Mouse (Mus musculus) ES-CJ7 (cell line): ENCODE data around the gene Agap2.

Experiments used
- DNase-seq: peaks from one replicate; pipeline ENCODE4 v3.0.0; 2011; ENCODE audit warnings: low read depth, low spot score

The Agap2 gene

DNA sequence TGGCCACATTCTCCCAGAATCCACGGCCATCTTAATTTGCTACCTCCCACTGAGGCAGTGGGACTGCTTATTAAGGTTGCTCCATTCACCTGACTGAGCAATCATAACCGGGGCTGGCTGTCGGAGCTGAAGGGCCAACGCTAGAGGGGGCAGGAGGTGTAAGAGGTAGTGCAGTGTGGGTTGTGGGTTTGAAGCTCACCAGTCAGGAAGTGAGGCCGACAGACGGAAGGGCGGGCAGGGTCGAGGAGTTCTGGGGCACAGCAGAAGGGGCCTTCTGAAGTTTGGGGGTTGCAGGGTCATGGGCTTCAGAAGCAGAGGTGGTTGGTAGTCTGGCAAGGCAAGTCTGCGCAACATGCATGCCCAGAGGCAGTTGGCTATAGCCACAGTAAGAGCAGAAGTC is at the start of gene Agap2:
Agap2 (plus strand) TSS at position 205 of the 400 bp plus-strand sequence.
- DNase-seq = peak; percentile 52

- peak; percentile 90 for DNase-seq
Measured at GRCm38 (mm10) chr10:127030336-127031296, 44.5 kb upstream of the Agap2 start, which contains the start of gene Tsfm. Tsfm (minus strand) TSS chr10:127030840.

DNA sequence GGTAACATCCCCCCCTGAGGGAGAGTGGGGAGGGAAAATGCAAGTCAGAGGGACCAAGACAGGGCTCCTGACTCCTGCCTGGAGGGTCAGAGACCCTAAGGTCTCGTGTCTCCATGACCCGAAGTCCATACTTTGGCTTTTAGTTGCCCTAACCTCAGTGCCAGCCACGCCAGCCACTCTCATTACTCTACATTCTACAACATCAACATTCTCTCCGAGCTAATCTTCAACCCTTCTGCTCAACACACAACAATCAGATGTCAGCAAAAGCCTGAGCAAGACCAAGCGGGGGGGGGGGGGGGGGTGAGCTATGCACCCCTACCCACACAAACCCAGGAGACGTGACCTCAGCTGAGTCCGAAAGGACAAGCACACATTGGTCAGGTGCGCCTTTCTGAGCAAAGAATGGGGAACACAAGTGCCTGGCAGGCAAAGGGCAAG is 41.8 kb upstream of the Agap2 start:
- no peak for DNase-seq

GRCm38 (mm10) chr10:127036273-127036672 is 38.8 kb upstream of the Agap2 start:
- no peak for DNase-seq

DNA sequence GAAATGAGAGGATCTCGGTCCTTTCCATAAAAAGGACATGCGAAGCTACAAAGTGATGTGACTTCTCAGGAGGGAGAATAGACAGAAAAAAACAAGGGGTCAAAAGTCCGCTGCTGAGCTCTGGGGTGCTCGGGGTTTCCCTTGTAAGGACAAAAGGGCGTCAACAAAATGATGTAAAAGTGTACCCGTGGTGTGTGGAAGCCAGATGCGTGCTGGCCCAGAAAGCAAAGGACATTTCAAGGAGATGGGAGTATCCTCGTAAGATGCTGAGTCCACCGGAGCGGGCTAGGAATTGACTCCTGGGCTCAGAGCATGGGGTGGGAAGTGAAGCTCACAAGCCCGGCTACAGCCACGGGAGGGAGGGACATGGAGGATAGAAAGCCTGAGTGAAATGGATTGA is 37.4 kb upstream of the Agap2 start:
- DNase-seq = peak; percentile 61

DNA sequence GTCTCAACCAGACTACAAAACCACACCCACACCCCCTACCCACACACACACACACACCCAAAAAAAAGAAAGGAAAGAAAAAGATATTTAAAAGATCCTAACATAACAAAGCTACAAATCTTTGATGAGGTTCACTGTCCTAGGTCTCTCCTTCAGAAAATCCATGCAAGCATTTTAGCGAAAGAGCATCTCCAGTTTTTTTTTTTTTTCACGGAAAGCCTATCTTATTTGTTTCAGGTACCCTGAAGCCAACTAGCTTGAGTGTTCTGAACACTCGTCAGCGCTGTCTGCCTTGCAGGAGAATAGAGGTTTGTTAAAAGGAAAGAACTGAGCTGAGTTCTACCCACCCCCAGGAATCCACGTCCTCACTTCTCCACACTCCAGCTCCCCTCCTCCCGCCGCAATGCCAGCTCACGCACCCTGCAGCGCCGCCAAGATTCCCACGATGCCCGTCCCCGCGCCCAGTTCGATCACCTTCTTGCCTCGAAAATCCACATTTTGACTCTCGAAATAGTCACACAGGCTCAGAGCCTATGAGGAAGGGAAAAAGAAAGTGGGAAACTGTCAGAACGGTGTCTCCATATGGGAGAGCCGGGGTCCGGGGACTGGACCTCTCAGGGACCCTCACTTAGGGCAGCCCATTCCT is 34.4 kb upstream of the Agap2 start:
- DNase-seq = no peak

GRCm38 (mm10) chr10:127041274-127041766 is 33.8 kb upstream of the Agap2 start, which contains the start of the genes Mettl1 and Eef1akmt3:
Mettl1 (plus strand) TSS chr10:127041414.
Eef1akmt3 (minus strand) TSS chr10:127041513.
- no peak for DNase-seq

GRCm38 (mm10) chr10:127041774-127042338 is 33.2 kb upstream of the Agap2 start:
- peak; percentile 92 for DNase-seq

DNA sequence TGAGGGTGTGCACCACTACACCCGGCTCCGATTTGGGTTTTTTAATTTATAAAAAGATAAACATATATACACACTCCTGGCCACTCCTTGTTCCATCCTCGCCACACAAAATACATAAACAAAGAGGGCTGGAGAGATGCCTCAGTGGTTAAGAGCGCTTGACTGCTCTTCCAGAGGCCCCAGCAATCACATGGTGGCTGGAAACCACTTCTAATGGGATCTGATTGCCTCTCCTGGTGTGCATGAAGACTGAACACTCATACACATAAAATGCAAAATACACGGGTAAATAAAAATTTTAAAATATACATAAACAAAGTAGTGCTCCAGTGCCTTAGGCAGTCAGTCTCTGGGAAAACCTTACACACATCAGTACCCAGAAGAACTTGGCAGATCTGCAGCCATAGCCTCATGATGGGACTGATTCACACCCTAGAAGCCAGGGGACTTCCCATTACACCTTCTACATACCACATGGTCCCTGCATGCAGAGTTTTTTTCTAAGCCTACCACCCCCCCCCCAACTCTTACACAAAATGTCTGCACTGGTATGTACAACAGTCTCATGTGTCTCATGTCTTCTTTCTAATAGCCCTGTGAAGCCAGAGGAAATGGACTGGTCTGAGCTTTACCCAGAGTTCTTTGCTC is 32.5 kb upstream of the Agap2 start:
- DNase-seq = no peak

DNA sequence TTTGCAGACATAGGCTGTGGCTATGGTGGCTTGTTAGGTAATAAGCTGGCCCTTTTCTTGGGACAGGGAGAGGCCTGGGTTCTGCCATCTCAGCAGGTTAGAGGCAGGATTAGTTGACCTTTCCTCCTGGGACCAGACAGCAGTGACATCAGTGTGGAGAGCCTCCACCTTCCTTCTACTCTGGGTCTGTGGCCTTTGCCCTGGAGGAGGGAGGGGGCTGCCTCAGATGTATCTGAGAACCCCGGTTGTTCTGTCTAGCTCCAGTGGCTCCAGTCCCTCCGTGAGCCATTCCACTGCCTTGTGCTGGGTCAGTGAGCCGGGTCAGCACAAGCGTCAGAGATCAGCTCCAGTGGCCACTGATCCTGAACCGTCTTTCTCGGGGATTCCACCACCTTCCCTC is 31.9 kb upstream of the Agap2 start:
- DNase-seq = no peak

DNA sequence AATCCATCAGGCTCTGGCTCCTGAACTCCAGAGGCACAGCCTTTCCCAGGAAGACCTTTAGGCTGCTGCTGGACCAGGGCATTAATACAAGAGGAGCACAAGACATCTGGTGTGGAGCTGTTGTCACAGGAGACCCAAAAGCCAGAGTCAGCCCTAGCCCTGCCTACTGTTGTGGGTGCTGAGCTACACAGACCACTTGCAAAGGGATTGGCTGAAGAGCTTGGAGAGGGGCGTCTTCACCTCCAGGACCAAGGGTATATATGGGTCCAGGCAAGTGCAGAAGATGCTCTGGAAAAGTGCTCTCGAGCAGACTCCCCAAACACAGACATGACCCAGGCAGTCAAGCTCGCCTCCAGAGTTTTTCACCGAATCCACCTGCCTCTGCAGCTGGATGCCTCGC is 27.1 kb upstream of the Agap2 start, which contains the start of gene Cyp27b1:
Cyp27b1 (plus strand) TSS at position 297 of the 400 bp plus-strand sequence.
- no peak for DNase-seq

GRCm38 (mm10) chr10:127048608-127049394 is 26.3 kb upstream of the Agap2 start:
- no peak for DNase-seq

DNA sequence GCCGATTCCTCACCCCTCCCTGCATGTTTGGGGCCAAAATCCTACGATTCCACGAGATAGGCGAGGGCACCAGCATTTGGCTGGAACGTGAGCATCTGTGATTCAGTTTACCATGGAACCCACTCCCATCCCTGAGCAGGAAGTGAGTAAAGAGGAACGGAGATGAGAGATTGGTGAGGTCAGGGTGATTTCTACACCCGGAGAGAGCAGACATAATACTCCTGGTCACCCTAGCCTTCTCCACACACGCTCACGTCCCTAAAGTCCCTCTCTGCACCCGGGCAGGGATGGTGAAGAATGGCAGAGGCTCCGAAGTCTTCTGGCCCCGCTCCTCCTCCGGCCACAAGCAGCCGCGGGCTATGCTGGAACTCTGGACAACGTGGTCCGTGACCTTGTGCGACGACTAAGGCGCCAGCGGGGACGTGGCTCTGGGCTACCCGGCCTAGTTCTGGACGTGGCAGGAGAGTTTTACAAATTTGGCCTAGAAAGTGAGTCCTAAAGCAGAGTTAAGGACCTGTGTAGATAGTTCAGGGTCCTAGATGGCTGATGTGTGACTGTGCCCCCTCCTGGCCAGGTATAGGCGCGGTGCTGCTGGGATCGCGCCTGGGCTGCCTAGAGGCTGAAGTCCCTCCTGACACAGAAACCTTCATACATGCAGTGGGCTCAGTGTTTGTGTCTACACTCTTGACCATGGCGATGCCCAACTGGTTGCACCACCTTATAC is 25.5 kb upstream of the Agap2 start:
- DNase-seq = peak; percentile 63

DNA sequence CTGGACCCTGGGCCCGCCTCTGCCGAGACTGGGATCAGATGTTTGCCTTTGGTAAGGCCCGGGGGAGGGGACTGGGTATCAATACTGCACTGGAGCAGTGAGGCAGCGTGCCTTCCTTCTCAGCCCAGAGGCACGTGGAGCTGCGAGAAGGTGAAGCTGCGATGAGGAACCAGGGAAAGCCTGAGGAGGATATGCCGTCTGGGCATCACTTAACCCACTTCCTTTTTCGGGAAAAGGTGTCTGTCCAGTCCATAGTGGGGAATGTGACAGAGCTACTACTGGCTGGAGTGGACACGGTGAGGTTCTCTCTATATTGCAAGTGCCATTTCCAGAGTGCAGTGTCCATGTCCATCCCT is 25.0 kb upstream of the Agap2 start:
- DNase-seq = no peak

DNA sequence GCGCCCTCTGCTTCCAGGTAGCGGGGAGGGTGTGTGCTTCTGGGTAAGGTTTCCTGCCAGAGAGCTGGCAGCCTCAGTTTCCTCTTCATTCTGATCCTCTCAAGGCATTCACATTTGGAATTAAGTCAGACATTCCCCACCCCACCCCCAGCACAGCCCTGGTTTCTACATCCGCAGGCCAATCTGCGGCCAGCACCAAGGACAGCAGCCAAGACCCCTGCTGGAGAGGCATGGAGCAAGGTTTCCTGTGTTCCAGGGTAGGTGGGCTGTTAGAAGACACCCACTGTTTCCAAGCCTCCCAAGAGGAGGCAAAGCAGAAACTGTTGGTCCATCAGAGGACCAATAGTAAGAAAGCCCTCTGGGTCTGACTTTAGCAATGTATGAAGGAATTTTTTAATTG is 20.4 kb upstream of the Agap2 start:
- DNase-seq = no peak

DNA sequence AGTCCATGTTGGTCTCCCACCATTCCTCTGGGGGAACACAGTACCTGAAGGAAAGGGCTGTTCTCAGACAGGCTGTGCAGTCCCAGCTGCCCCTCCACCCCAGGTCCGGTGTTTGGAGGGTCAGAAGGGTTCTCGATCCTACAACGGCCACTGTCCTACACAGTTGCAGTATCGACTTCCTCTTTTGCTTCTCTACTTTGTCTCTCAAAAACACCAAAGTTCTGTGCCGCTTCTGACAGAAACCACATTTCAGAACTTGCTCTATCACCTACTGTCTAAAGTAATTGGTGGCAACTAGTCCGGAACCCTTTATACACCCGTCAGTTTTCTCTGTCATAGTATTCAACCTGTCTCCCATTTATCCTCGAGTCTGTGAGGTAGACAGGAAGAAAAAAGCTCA is 19.7 kb upstream of the Agap2 start:
- DNase-seq = no peak

DNA sequence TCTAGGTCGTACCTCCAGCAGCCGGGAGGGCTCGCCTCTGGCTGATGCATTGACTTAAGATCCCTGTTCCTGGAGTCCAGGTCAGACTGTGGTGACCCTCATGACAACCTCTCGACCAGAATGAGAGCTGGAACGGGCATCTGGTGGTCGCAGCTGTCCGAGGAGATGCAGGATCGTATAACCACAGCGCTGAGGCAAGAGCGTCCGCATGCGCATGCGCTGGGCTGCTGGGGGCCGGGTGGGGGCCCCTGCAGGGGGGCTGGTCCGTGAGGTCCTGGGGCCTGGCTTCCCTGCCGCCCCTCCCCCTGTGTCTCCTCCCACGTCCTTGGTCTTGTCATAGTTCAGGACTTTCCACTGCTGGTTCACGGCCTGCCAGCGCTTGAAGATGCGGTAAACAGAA is 18.6 kb upstream of the Agap2 start:
- DNase-seq = no peak

GRCm38 (mm10) chr10:127058161-127058560 is 16.9 kb upstream of the Agap2 start:
- peak; percentile 86 for DNase-seq

DNA sequence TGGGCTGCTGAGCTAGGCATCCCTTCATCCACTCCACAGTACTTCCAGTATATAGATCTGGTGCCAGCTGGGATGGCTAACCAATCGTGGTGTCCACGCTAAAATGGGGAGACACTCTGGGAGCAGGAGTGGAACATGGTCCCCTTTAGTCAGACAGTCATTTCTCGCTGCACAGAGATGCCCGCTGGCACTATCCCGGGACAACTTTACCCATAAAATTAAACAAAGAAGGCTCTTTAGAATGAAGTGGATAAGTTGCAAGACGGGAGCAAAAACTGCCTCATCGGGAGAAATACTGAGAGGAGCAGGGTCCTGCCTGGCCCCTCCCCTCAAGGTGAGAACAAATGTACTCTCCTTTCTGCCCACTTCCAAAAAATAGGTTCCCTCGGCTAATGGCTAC is 16.4 kb upstream of the Agap2 start:
- no peak for DNase-seq
